Mouse (Mus musculus): ENCODE results near the gene Tmem140. TPM values are rescaled to one million over a fixed set of nuclear protein-coding genes. Genes with fewer than 3 reads are reported as not detected.

Tmem140 gene
- total RNA-seq (2014; rRNA removed) (2.5 and 2.8 TPM in 2 replicates), polyA plus RNA-seq (2015; fragmentation: Nextera tagmentation; extraction: Ambion mirVana) (0.46 and 0.67 TPM in 2 replicates)

GRCm38 (mm10) chr6:34862791-34863403, at the start of gene Tmem140:
Gene Tmem140 (plus strand): TSS chr6:34863146.
- no peaks in the 10 kb centered on the region for H3K4me1 ChIP-seq (ENCODE audit: insufficient read depth, low read length)
- H3K36me3 ChIP-seq (ENCODE audit: insufficient read depth, low read length): no peaks in the 10 kb centered on the region
- no peaks in the 10 kb centered on the region for H3K9me3 ChIP-seq (ENCODE audit: low read length)
- no peak within 1 kb of the TSS for H3K9ac ChIP-seq (replicated peaks; ENCODE audit: low read length, poor library complexity, severe bottlenecking)
- no peak within 1 kb of the TSS for H3K27ac ChIP-seq (ENCODE audit: low read depth, low read length)
- H3K27me3 ChIP-seq (ENCODE audit: insufficient read depth, low read length): no peaks in the 10 kb centered on the region
- TF ChIP-seq CTCF (IDR thresholded peaks at IDR 0.05): no peak
- no peak for DNase-seq (ENCODE audit: low spot score)
- no peak for ATAC-seq (ENCODE audit: low FRiP score)
- H3K4me3 ChIP-seq (ENCODE audit: low read depth, low read length): no peak within 1 kb of the TSS
- no peak within 1 kb of the TSS for H3K4me2 ChIP-seq (ENCODE audit: low read depth, low read length, poor library complexity, severe bottlenecking)
- 62% methylated on average over 11 of the region's 11 CpGs for WGBS

DNA sequence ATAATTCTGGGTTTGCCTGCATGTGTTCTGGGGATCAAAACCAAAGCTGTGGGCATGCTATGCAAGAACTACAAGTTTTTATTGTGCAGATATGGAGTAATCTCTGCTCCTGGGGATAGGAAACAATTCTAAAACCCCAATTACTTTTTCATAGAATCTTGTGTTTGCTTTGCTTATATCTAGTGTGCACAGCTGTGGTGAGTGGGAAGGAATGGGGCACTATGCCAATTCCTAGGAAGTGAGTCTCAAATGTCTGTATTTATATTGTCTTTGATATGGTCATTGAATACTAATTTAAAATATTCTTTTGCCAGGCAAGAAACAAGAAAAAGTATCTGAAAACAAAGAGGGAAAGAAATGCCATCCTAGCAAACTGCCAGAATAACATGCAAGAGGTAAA, 38.5 kb upstream of the Tmem140 start:
- H3K4me3 ChIP-seq (ENCODE audit: low read depth, low read length): no peak overlapping the region
- DNase-seq (ENCODE audit: low spot score): no peak
- H3K9me3 ChIP-seq (ENCODE audit: low read length): no peaks in the 10 kb centered on the region
- no peaks in the 10 kb centered on the region for H3K36me3 ChIP-seq (ENCODE audit: insufficient read depth, low read length)
- H3K27ac ChIP-seq (ENCODE audit: low read depth, low read length): no peak overlapping the region
- no peaks in the 10 kb centered on the region for H3K4me1 ChIP-seq (ENCODE audit: insufficient read depth, low read length)
- no peak overlapping the region for H3K4me2 ChIP-seq (ENCODE audit: low read depth, low read length, poor library complexity, severe bottlenecking)
- H3K9ac ChIP-seq (replicated peaks; ENCODE audit: low read length, poor library complexity, severe bottlenecking): no peak overlapping the region
- no peaks in the 10 kb centered on the region for H3K27me3 ChIP-seq (ENCODE audit: insufficient read depth, low read length)
- ATAC-seq (ENCODE audit: low FRiP score): no peak
- no peak for TF ChIP-seq CTCF (IDR thresholded peaks at IDR 0.05)

DNA sequence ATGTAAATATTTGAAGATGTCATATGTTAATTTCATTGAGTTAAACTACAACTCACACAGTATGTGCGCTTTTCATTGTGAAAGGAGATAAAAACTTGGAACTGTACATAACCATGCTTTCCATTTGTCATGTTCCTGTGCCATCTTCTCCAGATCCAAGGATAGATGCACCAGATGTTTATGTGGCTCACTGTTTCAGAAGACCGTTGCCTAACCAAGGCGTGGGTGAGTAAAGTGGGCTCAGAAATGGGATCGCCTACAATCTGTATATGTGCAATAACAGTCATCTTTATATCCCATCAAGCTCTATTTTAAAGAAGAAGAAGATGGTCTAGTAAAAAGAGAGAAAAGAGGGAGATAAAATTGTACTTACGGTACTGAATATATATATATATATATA, 30.6 kb upstream of the Tmem140 start:
- H3K9me3 ChIP-seq (ENCODE audit: low read length): no peaks in the 10 kb centered on the region
- no peak for TF ChIP-seq CTCF (IDR thresholded peaks at IDR 0.05)
- 96% methylated on average over 5 of the region's 5 CpGs for WGBS
- H3K9ac ChIP-seq (replicated peaks; ENCODE audit: low read length, poor library complexity, severe bottlenecking): no peak overlapping the region
- no peak overlapping the region for H3K4me2 ChIP-seq (ENCODE audit: low read depth, low read length, poor library complexity, severe bottlenecking)
- DNase-seq (ENCODE audit: low spot score): no peak
- H3K27ac ChIP-seq (ENCODE audit: low read depth, low read length): no peak overlapping the region
- no peaks in the 10 kb centered on the region for H3K27me3 ChIP-seq (ENCODE audit: insufficient read depth, low read length)
- no peaks in the 10 kb centered on the region for H3K4me1 ChIP-seq (ENCODE audit: insufficient read depth, low read length)
- H3K4me3 ChIP-seq (ENCODE audit: low read depth, low read length): no peak overlapping the region
- H3K36me3 ChIP-seq (ENCODE audit: insufficient read depth, low read length): no peaks in the 10 kb centered on the region
- no peak for ATAC-seq (ENCODE audit: low FRiP score)

GRCm38 (mm10) chr6:34861546-34862053, 1.3 kb upstream of the Tmem140 start:
- no peak for DNase-seq (ENCODE audit: low spot score)
- H3K36me3 ChIP-seq (ENCODE audit: insufficient read depth, low read length): no peaks in the 10 kb centered on the region
- ATAC-seq (ENCODE audit: low FRiP score): no peak
- no peak overlapping the region for H3K9ac ChIP-seq (replicated peaks; ENCODE audit: low read length, poor library complexity, severe bottlenecking)
- no peaks in the 10 kb centered on the region for H3K9me3 ChIP-seq (ENCODE audit: low read length)
- no peak overlapping the region for H3K4me2 ChIP-seq (ENCODE audit: low read depth, low read length, poor library complexity, severe bottlenecking)
- no peaks in the 10 kb centered on the region for H3K4me1 ChIP-seq (ENCODE audit: insufficient read depth, low read length)
- WGBS: 92% methylated on average over 11 of the region's 11 CpGs
- no peak overlapping the region for H3K27ac ChIP-seq (ENCODE audit: low read depth, low read length)
- TF ChIP-seq CTCF (IDR thresholded peaks at IDR 0.05): no peak
- no peak overlapping the region for H3K4me3 ChIP-seq (ENCODE audit: low read depth, low read length)
- no peaks in the 10 kb centered on the region for H3K27me3 ChIP-seq (ENCODE audit: insufficient read depth, low read length)

GRCm38 (mm10) chr6:34862381-34862780, 565 bp upstream of the Tmem140 start:
- H3K9ac ChIP-seq (replicated peaks; ENCODE audit: low read length, poor library complexity, severe bottlenecking): no peak overlapping the region
- no peak overlapping the region for H3K27ac ChIP-seq (ENCODE audit: low read depth, low read length)
- TF ChIP-seq CTCF (IDR thresholded peaks at IDR 0.05): no peak
- no peak for DNase-seq (ENCODE audit: low spot score)
- 92% methylated on average over 6 of the region's 6 CpGs for WGBS
- no peaks in the 10 kb centered on the region for H3K27me3 ChIP-seq (ENCODE audit: insufficient read depth, low read length)
- ATAC-seq (ENCODE audit: low FRiP score): no peak
- H3K4me1 ChIP-seq (ENCODE audit: insufficient read depth, low read length): no peaks in the 10 kb centered on the region
- no peaks in the 10 kb centered on the region for H3K36me3 ChIP-seq (ENCODE audit: insufficient read depth, low read length)
- H3K4me2 ChIP-seq (ENCODE audit: low read depth, low read length, poor library complexity, severe bottlenecking): no peak overlapping the region
- H3K9me3 ChIP-seq (ENCODE audit: low read length): no peaks in the 10 kb centered on the region
- no peak overlapping the region for H3K4me3 ChIP-seq (ENCODE audit: low read depth, low read length)

- WGBS: 68% methylated on average over 9 of the region's 9 CpGs
- H3K36me3 ChIP-seq (ENCODE audit: insufficient read depth, low read length): no peaks in the 10 kb centered on the region
- H3K9ac ChIP-seq (replicated peaks; ENCODE audit: low read length, poor library complexity, severe bottlenecking): no peak overlapping the region
- no peaks in the 10 kb centered on the region for H3K9me3 ChIP-seq (ENCODE audit: low read length)
- no peaks in the 10 kb centered on the region for H3K4me1 ChIP-seq (ENCODE audit: insufficient read depth, low read length)
- no peak overlapping the region for H3K4me2 ChIP-seq (ENCODE audit: low read depth, low read length, poor library complexity, severe bottlenecking)
- H3K4me3 ChIP-seq (ENCODE audit: low read depth, low read length): no peak overlapping the region
- no peak for DNase-seq (ENCODE audit: low spot score)
- ATAC-seq (ENCODE audit: low FRiP score): no peak
- no peak overlapping the region for H3K27ac ChIP-seq (ENCODE audit: low read depth, low read length)
- no peak for TF ChIP-seq CTCF (IDR thresholded peaks at IDR 0.05)
- no peaks in the 10 kb centered on the region for H3K27me3 ChIP-seq (ENCODE audit: insufficient read depth, low read length)
Measured at GRCm38 (mm10) chr6:34863786-34864514, 1.0 kb downstream of the Tmem140 start.

All from midbrain, postnatal 0 days (tissue).